Mouse (Mus musculus) midbrain, embryonic 16.5 days (tissue): ENCODE measurements around the gene Rcan1. TPM values are rescaled to one million over a fixed set of nuclear protein-coding genes. Genes with fewer than 3 reads are reported as not detected.
"Not testable (repeated sequence)": the region's sequence is repeated elsewhere in the genome, so short reads cannot be mapped to it uniquely, and the experiment has no call there.

Source experiments
- ATAC-seq: fragments of 200-750 bp; cut with Nextera tagmentation; 2 replicates; pipeline ENCODE4 v1.8.0; 2017; ENCODE audit warnings: moderate TSS enrichment
- H3K27ac ChIP-seq: fragments of 300-500 bp; sonication (generic); 2 replicates; pipeline ENCODE4 v1.5.1; 2014; ENCODE audit warnings: mild to moderate bottlenecking, low read length, mixed read lengths
- H3K27me3 ChIP-seq: fragments of 300-500 bp; sonication (generic); 2 replicates; pipeline ENCODE4 v1.6.1; 2014; ENCODE audit warnings: low read depth, low read length, mixed read lengths; ENCODE audit not compliant: control insufficient read depth, insufficient read depth
- H3K36me3 ChIP-seq: fragments of 300-500 bp; sonication (generic); 2 replicates; pipeline ENCODE4 v1.6.1; 2014; ENCODE audit warnings: mild to moderate bottlenecking, low read length, moderate library complexity, mixed read lengths; ENCODE audit not compliant: control insufficient read depth, insufficient read depth
- H3K4me1 ChIP-seq: fragments of 300-500 bp; sonication (generic); 2 replicates; pipeline ENCODE4 v1.6.1; 2014; ENCODE audit warnings: mild to moderate bottlenecking, low read length, mixed read lengths; ENCODE audit not compliant: control insufficient read depth, insufficient read depth
- H3K4me2 ChIP-seq: fragments of 300-500 bp; sonication (generic); 2 replicates; pipeline ENCODE4 v1.6.1; 2014; ENCODE audit warnings: mild to moderate bottlenecking, low read length, mixed read lengths
- H3K4me3 ChIP-seq: fragments of 300-500 bp; sonication (generic); 2 replicates; pipeline ENCODE4 v1.5.1; 2014; ENCODE audit warnings: low read depth, mild to moderate bottlenecking, low read length, moderate library complexity, mixed read lengths
- H3K9ac ChIP-seq: fragments of 300-500 bp; sonication (generic); 2 replicates; pipeline ENCODE4 v1.6.1; 2014; ENCODE audit warnings: low read depth, low read length, mixed read lengths
- H3K9me3 ChIP-seq: fragments of 300-500 bp; sonication (generic); replicated peaks from 2 replicates; pipeline ENCODE4 v1.6.1; 2014; ENCODE audit warnings: mild to moderate bottlenecking, low read length, mixed read lengths; ENCODE audit not compliant: control insufficient read depth, poor library complexity, severe bottlenecking
- WGBS: fragments of 180-500 bp; shearing (Covaris S2); extraction: QIAGEN DNeasy Blood & Tissue Kit; methylation state at CpG from one replicate; pipeline ENCODE4 v1.1.7; 2014; 5-methylcytosine and 5-hydroxymethylcytosine counted together
- polyA plus RNA-seq: library from polyadenylated mRNA; unstranded; fragments of >200 nt; fragmentation: Nextera tagmentation; extraction: Ambion mirVana; gene quantifications from 2 replicates; pipeline ENCODE4 v1.2.1, GENCODE M21; 2015

The Rcan1 gene
- polyA plus RNA-seq: 76.3 and 80.8 TPM in 2 replicates

DNA sequence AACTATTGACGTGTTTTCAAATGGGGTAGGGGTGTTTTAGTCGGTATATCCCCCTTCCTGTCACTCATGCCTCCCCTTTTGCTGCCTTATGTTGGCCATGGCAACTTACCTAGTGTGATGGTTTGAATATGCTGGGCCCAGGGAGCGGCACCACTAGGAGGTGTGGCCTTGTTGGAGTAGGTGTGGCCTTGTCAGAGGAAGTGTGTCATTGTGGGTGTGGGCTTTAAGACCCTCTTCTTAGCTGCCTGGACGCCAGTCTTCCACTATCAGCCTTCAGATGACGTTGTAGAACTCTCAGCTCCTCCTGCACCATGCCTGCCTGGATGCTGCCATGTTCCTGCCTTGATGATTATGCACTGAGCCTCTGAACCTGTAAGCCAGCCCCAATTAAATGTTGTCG lies at the start of gene Rcan1:
Gene Rcan1 (minus strand): TSS at position 162 of the 400 bp plus-strand sequence.
- Histone ChIP-seq H3K4me3 (no peak within 1 kb of the TSS), H3K9ac (no peak within 1 kb of the TSS), H3K27ac (no peak within 1 kb of the TSS), H3K27me3 (no peaks in the 10 kb centered on the region), H3K36me3 (no peaks in the 10 kb centered on the region), H3K4me2 (no peak within 1 kb of the TSS), H3K9me3 (no peaks in the 10 kb centered on the region), H3K4me1 (no peaks in the 10 kb centered on the region)
- 79% methylated on average over 6 of the region's 6 CpGs for WGBS
- no peak for ATAC-seq

GRCm38 (mm10) chr16:92519820-92520492 lies 49.3 kb upstream of the Rcan1 start:
- no peaks in the 10 kb centered on the region; the same call in 1 of the 2 replicates for H3K4me1 ChIP-seq
- no peak overlapping the region for H3K4me2 ChIP-seq
- no peak for ATAC-seq
- no peaks in the 10 kb centered on the region for H3K27me3 ChIP-seq
- no peaks in the 10 kb centered on the region for H3K9me3 ChIP-seq
- no peak overlapping the region for H3K27ac ChIP-seq
- no peak overlapping the region for H3K9ac ChIP-seq
- H3K36me3 ChIP-seq: no peaks in the 10 kb centered on the region
- WGBS: 56% methylated on average over 13 of the region's 13 CpGs
- H3K4me3 ChIP-seq: no peak overlapping the region

GRCm38 (mm10) chr16:92518718-92519117 lies 48.1 kb upstream of the Rcan1 start:
- no peak overlapping the region for H3K27ac ChIP-seq
- H3K4me3 ChIP-seq: no peak overlapping the region
- H3K4me2 ChIP-seq: no peak overlapping the region
- WGBS: 66% methylated on average over 4 of the region's 4 CpGs
- H3K36me3 ChIP-seq: no peaks in the 10 kb centered on the region
- no peaks in the 10 kb centered on the region for H3K27me3 ChIP-seq
- no peak overlapping the region for H3K9ac ChIP-seq
- no peaks in the 10 kb centered on the region; the same call in 1 of the 2 replicates for H3K4me1 ChIP-seq
- no peaks in the 10 kb centered on the region for H3K9me3 ChIP-seq
- ATAC-seq: no peak

GRCm38 (mm10) chr16:92516139-92516538 lies 45.5 kb upstream of the Rcan1 start:
- Histone ChIP-seq H3K36me3 (no peaks in the 10 kb centered on the region), H3K4me1 (no peaks in the 10 kb centered on the region), H3K4me3 (no peak overlapping the region), H3K4me2 (no peak overlapping the region), H3K9me3 (no peaks in the 10 kb centered on the region), H3K27me3 (no peaks in the 10 kb centered on the region), H3K9ac (no peak overlapping the region), H3K27ac (no peak overlapping the region)
- no peak for ATAC-seq
- 88% methylated on average over 9 of the region's 9 CpGs for WGBS

DNA sequence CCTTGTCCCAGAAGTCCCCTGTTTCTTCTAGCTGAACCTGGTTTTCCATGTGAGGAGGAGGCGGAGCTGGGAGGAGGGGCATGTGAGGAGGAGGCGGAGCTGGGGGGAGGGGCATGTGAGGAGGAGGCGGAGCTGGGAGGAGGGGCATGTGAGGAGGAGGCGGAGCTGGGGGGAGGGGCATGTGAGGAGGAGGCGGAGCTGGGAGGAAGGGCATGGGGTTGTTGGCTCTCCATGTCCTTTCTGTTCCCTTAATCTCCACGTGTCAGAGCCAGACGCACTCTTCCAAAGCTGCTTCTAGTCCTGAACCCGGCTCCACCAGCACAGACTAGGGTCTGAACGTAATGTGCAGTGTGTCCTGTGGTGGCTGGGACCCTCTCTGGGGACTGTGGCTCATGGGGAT lies 44.2 kb upstream of the Rcan1 start:
- not testable (repeated sequence) for H3K9me3 ChIP-seq, H3K27me3 ChIP-seq, H3K9ac ChIP-seq, H3K4me2 ChIP-seq, H3K36me3 ChIP-seq, ATAC-seq, H3K4me3 ChIP-seq, H3K27ac ChIP-seq, H3K4me1 ChIP-seq
- WGBS: 77% methylated on average over 8 of the region's 9 CpGs

DNA sequence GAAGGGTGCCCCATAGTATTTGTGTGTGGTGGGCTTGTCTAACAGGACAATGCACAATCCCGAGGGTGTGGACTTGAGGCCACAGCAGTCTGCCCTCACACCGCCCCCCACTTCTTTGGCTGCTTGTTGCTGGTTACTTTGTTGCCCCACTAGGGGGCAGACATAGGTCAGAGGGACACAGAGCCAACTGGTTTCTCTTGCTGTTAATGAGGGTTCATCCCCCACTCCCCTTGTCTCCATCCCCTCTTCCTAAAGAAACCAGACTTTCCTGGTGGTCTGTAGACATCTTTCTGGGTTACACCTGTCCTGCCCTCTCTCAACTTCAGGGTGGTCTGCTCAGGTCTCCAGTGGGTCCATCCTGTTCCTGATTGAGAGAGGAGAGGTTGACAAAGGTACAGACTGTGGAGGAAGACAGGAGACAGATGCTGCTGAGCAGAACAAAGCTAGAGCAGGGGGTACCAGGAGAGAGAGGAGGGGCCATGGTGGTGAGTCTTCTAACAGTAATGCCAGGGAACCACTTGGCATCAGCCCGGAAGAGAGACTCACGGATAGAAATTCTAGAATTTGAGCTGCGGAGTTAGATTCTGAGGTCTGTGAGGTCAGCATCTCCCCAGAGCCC lies 41.2 kb upstream of the Rcan1 start:
- ATAC-seq: no peak
- Histone ChIP-seq H3K4me1 (no peaks in the 10 kb centered on the region), H3K27ac (no peak overlapping the region), H3K9ac (no peak overlapping the region), H3K27me3 (no peaks in the 10 kb centered on the region), H3K4me3 (no peak overlapping the region), H3K36me3 (no peaks in the 10 kb centered on the region), H3K4me2 (no peak overlapping the region), H3K9me3 (no peaks in the 10 kb centered on the region)
- 60% methylated on average over 5 of the region's 5 CpGs for WGBS

DNA sequence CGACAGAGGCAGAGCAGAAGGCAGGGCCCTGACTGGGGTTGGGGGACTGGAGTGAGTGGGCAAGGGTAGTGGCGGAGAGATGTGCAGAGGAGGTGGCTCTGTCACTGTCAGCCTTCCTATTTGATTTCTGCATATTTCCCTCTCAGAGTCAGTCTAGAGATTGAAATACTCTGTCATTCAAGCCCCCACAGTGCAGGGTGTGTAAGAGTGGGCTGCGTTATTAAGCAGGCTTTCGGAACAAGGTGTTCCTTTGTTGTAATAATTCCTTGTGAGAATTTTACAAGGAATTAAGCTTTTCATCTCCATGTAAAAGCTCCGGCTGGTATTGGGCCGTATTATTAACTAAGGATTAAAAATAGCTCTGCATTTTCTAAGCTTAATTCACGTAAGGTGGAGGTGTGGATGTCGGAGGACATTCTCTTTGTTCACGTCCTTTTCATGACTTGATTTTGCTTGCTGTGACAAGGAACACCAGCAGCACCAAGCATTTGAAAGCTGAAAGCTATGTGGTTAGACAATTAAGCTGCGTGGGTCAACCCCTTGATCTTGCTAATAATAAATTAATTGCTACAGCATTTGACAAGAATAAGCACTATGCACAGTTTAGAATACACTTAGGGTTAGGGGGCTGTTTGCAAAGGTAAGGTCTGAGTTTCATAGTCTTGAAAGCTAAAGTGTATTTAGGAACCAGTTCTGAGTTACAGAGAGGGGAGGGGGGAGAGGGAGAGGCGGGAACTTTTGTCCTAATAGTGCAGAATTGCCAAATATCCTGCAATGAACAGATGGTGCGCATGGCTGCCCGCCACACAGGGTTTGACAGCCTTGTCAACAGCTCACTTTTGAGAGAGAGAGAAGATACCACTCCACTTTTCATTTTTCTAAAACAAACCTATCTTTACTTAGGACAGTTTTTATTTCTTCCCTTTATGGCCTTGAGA lies 40.4 kb upstream of the Rcan1 start:
- no peak for ATAC-seq
- H3K9ac ChIP-seq: no peak overlapping the region
- no peaks in the 10 kb centered on the region for H3K4me1 ChIP-seq
- no peak overlapping the region for H3K4me3 ChIP-seq
- H3K27ac ChIP-seq: no peak overlapping the region
- WGBS: 41% methylated on average over 13 of the region's 13 CpGs
- no peaks in the 10 kb centered on the region for H3K27me3 ChIP-seq
- H3K4me2 ChIP-seq: no peak overlapping the region
- no peaks in the 10 kb centered on the region for H3K36me3 ChIP-seq
- H3K9me3 ChIP-seq: no peaks in the 10 kb centered on the region

- H3K27ac ChIP-seq: no peak overlapping the region
- no peak for ATAC-seq
- no peak overlapping the region for H3K9ac ChIP-seq
- no peaks in the 10 kb centered on the region for H3K9me3 ChIP-seq
- 91% methylated on average over 4 of the region's 4 CpGs for WGBS
- H3K27me3 ChIP-seq: no peaks in the 10 kb centered on the region
- no peaks in the 10 kb centered on the region for H3K36me3 ChIP-seq
- no peak overlapping the region for H3K4me2 ChIP-seq
- H3K4me1 ChIP-seq: no peaks in the 10 kb centered on the region
- H3K4me3 ChIP-seq: no peak overlapping the region
These were observed 36.9 kb upstream of the Rcan1 start for GRCm38 (mm10) chr16:92507573-92507972.

- WGBS: 69% methylated on average over 5 of the region's 5 CpGs
- no peak for ATAC-seq
These were observed 32.4 kb upstream of the Rcan1 start for GRCm38 (mm10) chr16:92503105-92503504.

More at GRCm38 (mm10) chr16:92503105-92503504, 32.4 kb upstream of the Rcan1 start:
- Histone ChIP-seq H3K9ac (no peak overlapping the region), H3K4me2 (no peak overlapping the region), H3K27ac (no peak overlapping the region), H3K4me1 (peaks cover 10% of the 10 kb centered on the region), H3K9me3 (no peaks in the 10 kb centered on the region), H3K36me3 (no peaks in the 10 kb centered on the region), H3K27me3 (peaks cover 25% of the 10 kb centered on the region), H3K4me3 (no peak overlapping the region)
